Mouse (Mus musculus) megakaryocyte, embryonic 14.5 days (primary cell): ENCODE data around the gene Dennd1a.

Experiments
- FLI1 ChIP-seq: IDR thresholded peaks from 2 replicates; pipeline ENCODE4 v1.6.1; 2012; ENCODE audit warnings: low read length, inconsistent platforms, mixed read lengths
- GATA1 ChIP-seq: IDR thresholded peaks from 3 replicates; pipeline ENCODE4 v1.6.1; 2012; ENCODE audit warnings: mixed read lengths, low read length, inconsistent platforms, borderline replicate concordance

- TF ChIP-seq GATA1 (no peak), FLI1 (no peak)
Observed at GRCm38 (mm10) chr2:37799137-37799536, 488.1 kb downstream of the Dennd1a start.
